Mouse (Mus musculus) cortical plate, adult 2 months (tissue): ENCODE results near the gene Kcnj5.

Source experiments
- CTCF ChIP-seq: fragments of 200-500 bp; IDR thresholded peaks from 2 replicates; pipeline ENCODE4 v1.5.1; 2011; ENCODE audit warnings: mild to moderate bottlenecking, control low read depth, low read length; ENCODE audit not compliant: insufficient read depth; ENCODE audit errors: extremely low read depth
- POLR2A ChIP-seq: fragments of 200-500 bp; IDR thresholded peaks from 2 replicates; pipeline ENCODE4 v1.6.1; 2011; ENCODE audit warnings: mild to moderate bottlenecking, low read length, control low read depth; ENCODE audit not compliant: insufficient read depth; ENCODE audit errors: extremely low read depth

- TF ChIP-seq CTCF (no peak), POLR2A (no peak)
Observed at GRCm38 (mm10) chr9:32344489-32344888, 339 bp upstream of the Kcnj5 start.
